Comparison of ENCODE assay signal across 14 mouse cellular contexts in the genomic region with DNA sequence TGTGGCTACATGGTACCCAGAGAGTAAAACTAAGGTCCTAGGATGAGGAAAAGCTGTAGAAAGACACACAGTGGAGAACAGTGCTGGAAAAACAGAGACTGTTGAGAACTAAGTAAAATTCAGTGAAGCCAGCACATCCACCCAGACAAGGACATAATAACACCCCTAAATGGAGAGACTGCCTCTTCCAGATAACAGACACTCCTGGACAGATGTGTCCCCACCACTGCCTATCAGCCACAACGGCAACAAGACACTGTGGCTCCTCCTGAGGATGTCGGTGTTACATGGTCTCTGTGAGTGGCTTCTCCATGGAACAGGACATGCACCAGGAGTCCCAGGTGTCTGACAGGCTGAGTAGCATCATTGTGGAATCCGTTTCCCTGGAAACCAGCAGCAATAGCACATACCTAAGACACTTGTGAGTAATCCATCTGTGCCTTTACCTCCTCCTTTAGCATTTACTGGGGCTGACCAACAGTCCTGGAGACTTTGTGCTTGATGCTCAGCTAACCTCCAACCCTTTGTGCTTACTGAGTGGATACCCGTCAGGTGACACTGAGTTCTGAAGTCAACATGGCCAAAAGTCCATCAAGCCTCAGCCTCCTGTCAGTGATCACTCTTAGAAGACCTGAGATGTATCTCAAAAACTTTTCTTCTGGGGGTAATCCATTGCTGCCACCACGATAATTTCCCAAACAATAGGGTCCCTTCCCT.
DNase-seq lines count a peak whose midpoint lies in the region; ATAC-seq and TF ChIP-seq lines count a peak whose summit lies in the region.
"Had no signal": no experiment of that assay in that cellular context is flagged by ENCODE, and none has a peak within 500 bp of the region (broad histone marks: within the 10 kb centered on the region; RNA-seq: fewer than 3 reads in every experiment).

No protein-coding gene starts in this region.

- no peaks in the 10 kb centered on the region for H3K9me3 ChIP-seq in kidney, embryonic 14.5 days (ENCODE audit: control insufficient read depth, low read length)
- H3K9me3 ChIP-seq in stomach, embryonic 15.5 days = no peaks in the 10 kb centered on the region
- H3K9me3 ChIP-seq in stomach, postnatal 0 days (ENCODE audit: control insufficient read depth, low read length) = no peaks in the 10 kb centered on the region
- no peaks in the 10 kb centered on the region for H3K9me3 ChIP-seq in liver, embryonic 13.5 days (replicated peaks)
- H3K9me3 ChIP-seq: embryonic facial prominence, embryonic 10.5 days had no signal

- H3K36me3 ChIP-seq in kidney, embryonic 14.5 days (ENCODE audit: control insufficient read depth, insufficient read depth, low read length) = no peaks in the 10 kb centered on the region
- H3K36me3 ChIP-seq in stomach, embryonic 15.5 days = no peaks in the 10 kb centered on the region
- H3K36me3 ChIP-seq in stomach, postnatal 0 days (ENCODE audit: control insufficient read depth, insufficient read depth, low read length) = no peaks in the 10 kb centered on the region
- H3K36me3 ChIP-seq in liver, embryonic 13.5 days = peaks cover 55% of the 10 kb centered on the region

- no peak for TF ChIP-seq CTCF in stomach, postnatal 0 days (IDR thresholded peaks at IDR 0.05; ENCODE audit: low read depth)

- no peak for TF ChIP-seq EP300 in stomach, postnatal 0 days (optimal IDR thresholded peaks at IDR 0.05)

- H3K27ac ChIP-seq in kidney, embryonic 14.5 days (ENCODE audit: low read depth, low read length) = no peak overlapping the region
- no peak overlapping the region for H3K27ac ChIP-seq in stomach, embryonic 15.5 days
- no peak overlapping the region for H3K27ac ChIP-seq in stomach, postnatal 0 days (replicated peaks)
- peak overlapping the region; percentile 84 for H3K27ac ChIP-seq in liver, embryonic 13.5 days

- H3K4me1 ChIP-seq in kidney, embryonic 14.5 days (ENCODE audit: control insufficient read depth, insufficient read depth, low read length) = peaks cover 6% of the 10 kb centered on the region; the same call in 1 of the 2 replicates
- peaks cover 10% of the 10 kb centered on the region; the same call in 1 of the 2 replicates for H3K4me1 ChIP-seq in stomach, embryonic 15.5 days
- no peaks in the 10 kb centered on the region for H3K4me1 ChIP-seq in stomach, postnatal 0 days (replicated peaks; ENCODE audit: control insufficient read depth, insufficient read depth)
- peaks cover 93% of the 10 kb centered on the region for H3K4me1 ChIP-seq in liver, embryonic 13.5 days (replicated peaks)

- WGBS in kidney, embryonic 14.5 days = 90% methylated on average over 5 of the region's 5 CpGs
- 80% methylated on average over 5 of the region's 5 CpGs for WGBS in stomach, embryonic 15.5 days
- WGBS in stomach, postnatal 0 days = 85% methylated on average over 5 of the region's 5 CpGs
- 47% methylated on average over 5 of the region's 5 CpGs for WGBS in liver, embryonic 13.5 days (ENCODE audit: insufficient replicate concordance)

- ATAC-seq in kidney, embryonic 14.5 days (ENCODE audit: low FRiP score, low TSS enrichment) = no peak
- ATAC-seq in stomach, embryonic 15.5 days (ENCODE audit: insufficient read depth, low FRiP score, low read depth) = peak; percentile 84
- ATAC-seq in stomach, postnatal 0 days (ENCODE audit: low FRiP score, low TSS enrichment) = no peak
- ATAC-seq in liver, embryonic 13.5 days (ENCODE audit: low read depth) = peak; percentile 94
- ATAC-seq: forebrain, postnatal 0 days; Patski had no signal

- H3K27me3 ChIP-seq in kidney, embryonic 14.5 days (ENCODE audit: control insufficient read depth, insufficient read depth, low read length) = no peaks in the 10 kb centered on the region
- H3K27me3 ChIP-seq in stomach, embryonic 15.5 days (replicated peaks) = no peaks in the 10 kb centered on the region
- H3K27me3 ChIP-seq in stomach, postnatal 0 days (ENCODE audit: control insufficient read depth, insufficient read depth, low read length) = no peaks in the 10 kb centered on the region
- no peaks in the 10 kb centered on the region for H3K27me3 ChIP-seq in liver, embryonic 13.5 days
- H3K27me3 ChIP-seq: Patski had no signal

- peak; percentile 31 for DNase-seq in kidney, adult 18-20 months
- no peak for DNase-seq in stomach, postnatal 0 days (ENCODE audit: low spot score)
- DNase-seq in liver, embryonic 13.5 days = peak; percentile 68
- no peak for DNase-seq in right cerebral cortex, postnatal 36 days (ENCODE audit: low spot score in 2 of 2)
- no peak for DNase-seq in layer of hippocampus, postnatal 14 days (ENCODE audit: low spot score in 2 of 2)
- DNase-seq: adrenal gland, postnatal 10 days; cerebellum, adult 8-10 months; forebrain, postnatal 0 days; lung, adult 18-20 months; thymus, postnatal 4 days had no signal

- H3K4me2 ChIP-seq in kidney, embryonic 14.5 days (replicated peaks; ENCODE audit: low read depth, low read length) = no peak overlapping the region
- no peak overlapping the region for H3K4me2 ChIP-seq in stomach, embryonic 15.5 days
- no peak overlapping the region for H3K4me2 ChIP-seq in stomach, postnatal 0 days (replicated peaks; ENCODE audit: low read depth)
- H3K4me2 ChIP-seq in liver, embryonic 13.5 days = peak overlapping the region; percentile 56

- no peak overlapping the region for H3K9ac ChIP-seq in kidney, embryonic 14.5 days (ENCODE audit: low read depth, low read length)
- H3K9ac ChIP-seq in stomach, embryonic 15.5 days = no peak overlapping the region
- H3K9ac ChIP-seq in stomach, postnatal 0 days (ENCODE audit: low read length) = no peak overlapping the region
- peak overlapping the region; percentile 58 for H3K9ac ChIP-seq in liver, embryonic 13.5 days
- H3K9ac ChIP-seq: forebrain, postnatal 0 days had no signal

- H3K4me3 ChIP-seq in kidney, embryonic 14.5 days (ENCODE audit: low read length) = no peak overlapping the region
- H3K4me3 ChIP-seq in stomach, embryonic 15.5 days (replicated peaks) = no peak overlapping the region
- H3K4me3 ChIP-seq in stomach, postnatal 0 days (ENCODE audit: low read depth, low read length) = no peak overlapping the region
- H3K4me3 ChIP-seq in liver, embryonic 13.5 days (replicated peaks) = peak overlapping the region; percentile 32
- H3K4me3 ChIP-seq: embryonic facial prominence, embryonic 10.5 days had no signal

Comparison
In these comparisons a context has a peak if more than half of its experiments do, and no peak if none do; other contexts are left out.
1. ATAC-seq: peak in stomach, embryonic 15.5 days (single experiment) and liver, embryonic 13.5 days (single experiment); none in kidney, embryonic 14.5 days (single experiment) and stomach, postnatal 0 days (single experiment).
2. DNase-seq: peak in kidney, adult 18-20 months (single experiment) and liver, embryonic 13.5 days (single experiment); none in stomach, postnatal 0 days (single experiment), right cerebral cortex, postnatal 36 days (0 of 2) and layer of hippocampus, postnatal 14 days (0 of 2).